Mouse (Mus musculus) thymus, adult 2 months (tissue): ENCODE results near the gene Gm42791. TPM values are rescaled to one million over a fixed set of nuclear protein-coding genes. Genes with fewer than 3 reads are reported as not detected.

Source experiments
- DNase-seq: peaks from one replicate; pipeline ENCODE4 v3.0.0; 2021
- H3K27ac ChIP-seq: fragments of 200-500 bp; 2 replicates; pipeline ENCODE4 v1.5.1; 2012; ENCODE audit warnings: low read length, control low read depth; ENCODE audit not compliant: control insufficient read depth, insufficient read depth
- H3K27me3 ChIP-seq: fragments of 200-500 bp; 2 replicates; pipeline ENCODE4 v1.6.1; 2012; ENCODE audit warnings: mild to moderate bottlenecking, low read length, moderate library complexity, mixed read lengths; ENCODE audit not compliant: control insufficient read depth, insufficient read depth
- H3K36me3 ChIP-seq: fragments of 200-500 bp; 2 replicates; pipeline ENCODE4 v1.6.1; 2012; ENCODE audit warnings: mild to moderate bottlenecking, low read length, moderate library complexity; ENCODE audit not compliant: control insufficient read depth, insufficient read depth
- H3K4me1 ChIP-seq: fragments of 200-500 bp; replicated peaks from 2 replicates; pipeline ENCODE4 v1.6.1; 2012; ENCODE audit warnings: low read length; ENCODE audit not compliant: control insufficient read depth, insufficient read depth
- H3K4me3 ChIP-seq: fragments of 200-500 bp; 2 replicates; pipeline ENCODE4 v1.5.1; 2012; ENCODE audit warnings: mild to moderate bottlenecking, low read length, control low read depth, moderate library complexity; ENCODE audit not compliant: control insufficient read depth, insufficient read depth
- CTCF ChIP-seq: fragments of 200-500 bp; IDR thresholded peaks from 2 replicates; pipeline ENCODE4 v1.5.1; 2012; ENCODE audit warnings: mild to moderate bottlenecking, control low read depth, low read length, moderate library complexity, borderline replicate concordance; ENCODE audit not compliant: control insufficient read depth, poor library complexity, insufficient read depth; ENCODE audit errors: extremely low read depth
- POLR2A ChIP-seq: fragments of 200-500 bp; IDR thresholded peaks from 2 replicates; pipeline ENCODE4 v1.6.1; 2012; ENCODE audit warnings: mild to moderate bottlenecking, low read length, control low read depth, moderate library complexity; ENCODE audit not compliant: control insufficient read depth, poor library complexity, insufficient read depth; ENCODE audit errors: extremely low read depth
- WGBS: fragments of 180-500 bp; shearing (Covaris S2); methylation state at CpG from one replicate; pipeline ENCODE4 v1.1.7; 2018; 5-methylcytosine and 5-hydroxymethylcytosine counted together
- polyA plus RNA-seq: library from polyadenylated mRNA; depleted of rRNA; stranded (reverse); fragments of >200 nt; gene quantifications from 2 replicates; pipeline ENCODE4 v1.2.3, GENCODE M21; 2012

The Gm42791 gene
- polyA plus RNA-seq, 1 experiment = not detected

DNA sequence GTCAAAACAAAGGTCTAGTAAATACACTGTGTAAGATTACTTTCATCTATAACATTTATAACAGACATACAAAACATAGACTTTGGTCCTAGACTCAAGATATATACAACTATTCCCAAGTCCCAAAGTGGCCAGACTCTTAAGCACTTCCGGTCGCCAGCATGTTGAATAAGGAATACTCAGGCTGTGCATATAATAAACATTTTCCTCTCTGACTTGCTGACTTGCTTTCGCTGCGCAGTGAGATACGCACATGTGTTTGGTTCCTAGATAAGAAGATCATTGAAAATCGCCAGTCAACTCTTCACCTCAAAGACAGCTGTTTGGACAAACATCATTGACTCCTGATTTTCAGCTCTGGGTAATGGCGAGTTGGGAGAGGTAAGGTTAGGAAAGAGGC lies 127.8 kb downstream of the Gm42791 start:
- no peak overlapping the region for H3K4me3 ChIP-seq
- H3K27ac ChIP-seq = peak overlapping the region; percentile 37
- H3K4me1 ChIP-seq = peaks cover 20% of the 10 kb centered on the region
- 82% methylated on average over 7 of the region's 7 CpGs for WGBS
- no peaks in the 10 kb centered on the region for H3K36me3 ChIP-seq
- H3K27me3 ChIP-seq = no peaks in the 10 kb centered on the region
- no peak for TF ChIP-seq POLR2A
- DNase-seq = no peak

DNA sequence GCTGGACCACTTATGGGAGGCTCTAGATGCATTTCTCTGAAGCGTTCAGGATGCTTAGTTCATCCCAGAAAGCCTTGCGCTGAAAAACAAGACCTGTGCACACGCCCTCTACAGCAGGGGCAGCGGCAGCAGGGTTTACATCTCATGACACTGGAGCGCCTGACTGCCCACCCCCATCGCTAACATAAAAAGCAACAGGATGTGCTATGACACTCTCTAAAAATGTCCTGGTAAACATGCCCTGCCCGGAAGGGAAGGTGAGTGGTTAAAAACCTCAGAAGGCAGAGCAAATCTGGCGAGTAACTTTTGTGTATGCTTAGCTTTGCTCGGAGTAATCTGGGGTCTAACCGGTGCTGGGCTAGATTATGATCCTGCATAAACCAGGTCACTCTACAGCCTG lies 128.4 kb downstream of the Gm42791 start:
- peaks cover 20% of the 10 kb centered on the region for H3K4me1 ChIP-seq
- no peaks in the 10 kb centered on the region for H3K36me3 ChIP-seq
- DNase-seq = peak; percentile 41
- no peak for TF ChIP-seq CTCF
- no peak for TF ChIP-seq POLR2A
- no peak overlapping the region for H3K4me3 ChIP-seq
- H3K27me3 ChIP-seq = no peaks in the 10 kb centered on the region
- H3K27ac ChIP-seq = peak overlapping the region; percentile 37; the same call in 1 of the 2 replicates
- WGBS = 15% methylated on average over 10 of the region's 10 CpGs

DNA sequence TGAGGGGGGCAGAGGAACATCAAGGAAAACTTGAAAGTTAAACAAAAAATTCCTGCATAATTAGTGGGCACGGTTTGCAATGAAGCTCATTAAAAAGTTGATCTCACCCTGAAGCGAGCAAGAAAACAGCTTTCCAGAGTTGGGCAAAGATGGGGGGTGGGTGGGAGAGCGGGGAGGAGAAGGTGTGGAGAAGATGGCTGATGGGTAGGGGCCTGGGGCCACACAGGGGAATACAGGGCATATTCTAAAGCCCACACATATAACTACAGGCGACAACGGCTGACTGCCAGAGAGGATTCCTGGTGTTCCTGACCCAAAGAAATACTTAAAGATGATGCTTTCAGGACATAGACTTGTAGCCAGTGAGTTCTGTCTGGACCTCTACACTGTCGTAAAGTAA lies 131.5 kb downstream of the Gm42791 start:
- Histone ChIP-seq H3K4me3 (no peak overlapping the region), H3K4me1 (peaks cover 19% of the 10 kb centered on the region), H3K27ac (no peak overlapping the region), H3K36me3 (no peaks in the 10 kb centered on the region), H3K27me3 (no peaks in the 10 kb centered on the region)
- 99% methylated on average over 6 of the region's 6 CpGs for WGBS
- no peak for DNase-seq
- TF ChIP-seq CTCF = no peak
- no peak for TF ChIP-seq POLR2A

DNA sequence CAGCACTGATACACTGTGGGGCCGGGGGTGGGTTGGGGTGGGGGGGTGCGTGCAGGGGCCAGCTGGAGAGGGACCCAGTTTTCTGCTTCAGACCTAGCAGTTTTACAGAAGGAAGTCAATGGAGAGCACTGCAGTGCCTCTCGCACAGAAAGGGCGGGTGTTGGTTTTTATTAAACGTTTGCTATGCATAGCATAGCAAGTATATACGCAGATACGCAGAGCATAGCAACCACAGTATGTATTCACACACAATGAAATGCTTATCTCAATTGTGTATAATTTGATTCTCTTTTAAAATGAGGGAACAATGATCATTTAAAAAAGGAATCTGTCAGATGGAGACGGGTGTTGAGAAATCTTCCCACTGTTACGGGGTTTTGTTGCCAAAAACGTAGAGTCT lies 132.1 kb downstream of the Gm42791 start:
- 89% methylated on average over 10 of the region's 10 CpGs for WGBS
- no peak for TF ChIP-seq POLR2A
- no peak for TF ChIP-seq CTCF
- peaks cover 15% of the 10 kb centered on the region for H3K4me1 ChIP-seq
- H3K36me3 ChIP-seq = no peaks in the 10 kb centered on the region
- H3K27ac ChIP-seq = no peak overlapping the region
- H3K27me3 ChIP-seq = no peaks in the 10 kb centered on the region
- DNase-seq = no peak
- no peak overlapping the region for H3K4me3 ChIP-seq

DNA sequence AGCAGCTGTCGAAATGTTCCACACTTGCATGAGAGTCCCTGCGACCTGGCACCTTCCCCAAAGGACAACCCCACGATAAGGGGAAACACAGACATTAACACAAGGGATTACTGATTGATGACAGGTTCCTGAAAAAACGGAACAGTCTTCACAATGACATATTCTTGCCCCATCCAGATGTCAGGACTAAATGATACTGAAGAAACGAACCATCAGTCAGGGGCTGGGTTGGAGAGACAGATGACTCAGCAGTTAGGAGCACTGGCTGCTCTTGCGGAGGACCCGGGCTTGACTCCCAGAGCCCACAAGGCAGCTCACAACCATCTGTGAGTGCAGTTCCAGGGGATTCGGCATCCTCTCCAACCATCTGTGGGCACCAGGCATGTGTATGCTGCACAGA lies 132.8 kb downstream of the Gm42791 start:
- Histone ChIP-seq H3K4me1 (peaks cover 8% of the 10 kb centered on the region), H3K36me3 (no peaks in the 10 kb centered on the region), H3K27me3 (no peaks in the 10 kb centered on the region), H3K4me3 (no peak overlapping the region), H3K27ac (no peak overlapping the region)
- no peak for DNase-seq
- TF ChIP-seq CTCF = no peak
- no peak for TF ChIP-seq POLR2A
- WGBS = 42% methylated on average over 8 of the region's 8 CpGs

DNA sequence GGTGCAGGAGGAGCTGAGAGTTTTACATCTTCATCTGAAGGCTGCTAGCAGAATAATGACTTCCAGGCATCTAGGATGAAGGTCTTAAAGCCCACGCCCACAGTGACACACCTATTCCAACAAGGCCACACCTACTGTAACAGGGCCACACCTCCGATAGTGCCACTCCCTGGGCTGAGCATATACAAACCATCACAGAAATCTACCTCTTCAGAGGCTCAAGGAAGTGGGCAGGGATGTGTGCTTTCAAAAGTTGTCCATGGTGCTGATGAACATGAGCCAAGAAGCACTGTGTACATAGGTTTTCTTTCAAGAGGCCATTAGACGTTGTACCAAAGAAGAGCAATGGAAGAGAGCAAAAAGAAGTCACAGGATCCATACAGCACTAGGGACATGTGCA lies 137.4 kb downstream of the Gm42791 start:
- TF ChIP-seq POLR2A = no peak
- TF ChIP-seq CTCF = no peak
- Histone ChIP-seq H3K36me3 (no peaks in the 10 kb centered on the region), H3K27me3 (no peaks in the 10 kb centered on the region), H3K4me3 (no peak overlapping the region), H3K27ac (no peak overlapping the region), H3K4me1 (peaks cover 6% of the 10 kb centered on the region; the same call in 1 of the 2 replicates)
- 94% methylated on average over 3 of the region's 3 CpGs for WGBS
- no peak for DNase-seq

DNA sequence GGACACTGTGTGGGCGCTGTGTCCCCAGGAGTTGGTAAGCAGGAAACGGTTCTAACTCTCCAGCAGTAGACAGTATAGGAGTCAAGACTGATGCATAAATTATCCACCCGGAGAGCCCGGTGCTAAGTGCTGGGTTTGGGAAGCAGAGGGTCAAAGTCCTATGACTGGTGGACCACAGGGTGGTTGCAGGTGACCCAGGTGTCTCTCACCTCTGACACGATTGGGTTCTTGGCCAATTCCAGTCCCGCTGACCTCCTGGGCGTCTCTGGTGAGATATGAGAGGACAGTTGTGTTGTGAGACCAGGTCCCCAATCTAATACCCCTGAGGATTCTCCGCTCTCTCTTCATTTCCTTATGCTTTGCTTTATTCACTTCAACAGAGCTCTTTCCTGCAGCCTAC lies 139.9 kb downstream of the Gm42791 start:
- no peak for TF ChIP-seq POLR2A
- no peak for TF ChIP-seq CTCF
- no peak for DNase-seq
- 94% methylated on average over 8 of the region's 8 CpGs for WGBS
- no peak overlapping the region for H3K4me3 ChIP-seq
- no peaks in the 10 kb centered on the region for H3K36me3 ChIP-seq
- H3K27me3 ChIP-seq = no peaks in the 10 kb centered on the region
- peaks cover 6% of the 10 kb centered on the region; the same call in 1 of the 2 replicates for H3K4me1 ChIP-seq
- H3K27ac ChIP-seq = no peak overlapping the region
